In the genomic region with DNA sequence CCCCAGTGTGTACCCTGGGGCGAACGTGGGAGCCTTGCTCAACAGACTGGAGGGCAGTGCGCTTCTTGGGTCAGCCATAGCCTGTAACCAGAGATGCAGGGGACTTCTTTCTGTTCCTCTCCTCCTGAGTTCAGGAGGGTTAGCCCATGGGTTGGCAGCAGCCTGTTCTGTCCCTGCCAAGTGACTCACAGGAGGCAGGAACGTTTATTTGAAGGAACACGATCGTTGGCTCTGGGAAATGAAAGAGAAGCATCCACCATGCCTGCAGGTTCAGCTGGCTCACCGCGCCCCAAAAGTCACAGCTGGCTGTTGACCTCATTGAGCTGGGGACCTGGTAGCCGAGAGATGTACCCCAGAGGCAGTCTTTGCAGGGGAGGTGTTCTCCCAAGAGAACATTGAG, we compare ENCODE assay signal across 8 mouse cellular contexts.
DNase-seq lines count a peak whose midpoint lies in the region; ATAC-seq and TF ChIP-seq lines count a peak whose summit lies in the region.

No protein-coding gene starts in this region.

- no peaks in the 10 kb centered on the region for H3K36me3 ChIP-seq in heart, embryonic 12.5 days
- H3K36me3 ChIP-seq in midbrain, postnatal 0 days (ENCODE audit: insufficient read depth, low read length), result no peaks in the 10 kb centered on the region
- H3K36me3 ChIP-seq in kidney, adult 2 months (ENCODE audit: control insufficient read depth, insufficient read depth, low read length), result no peaks in the 10 kb centered on the region

- H3K4me2 ChIP-seq in heart, embryonic 12.5 days, result no peak overlapping the region
- H3K4me2 ChIP-seq in midbrain, postnatal 0 days (ENCODE audit: low read depth, low read length, poor library complexity, severe bottlenecking), result no peak overlapping the region

- peaks cover 36% of the 10 kb centered on the region for H3K4me1 ChIP-seq in heart, embryonic 12.5 days (replicated peaks)
- peaks cover 19% of the 10 kb centered on the region for H3K4me1 ChIP-seq in midbrain, postnatal 0 days (ENCODE audit: insufficient read depth, low read length)
- H3K4me1 ChIP-seq in kidney, adult 2 months (ENCODE audit: control insufficient read depth, insufficient read depth, low read length), result no peaks in the 10 kb centered on the region

- no peak overlapping the region for H3K4me3 ChIP-seq in heart, embryonic 12.5 days
- H3K4me3 ChIP-seq in midbrain, postnatal 0 days (ENCODE audit: low read depth, low read length), result no peak overlapping the region
- H3K4me3 ChIP-seq in kidney, adult 2 months (ENCODE audit: insufficient read depth, low read depth, low read length), result no peak overlapping the region

- intact Hi-C loops in gastrocnemius, postnatal 36 days (cut with DNase I), result no loop called here

- WGBS in heart, embryonic 12.5 days, result 62% methylated on average over 9 of the region's 9 CpGs
- WGBS in midbrain, postnatal 0 days, result 31% methylated on average over 9 of the region's 9 CpGs
- WGBS in kidney, adult 2 months, result 58% methylated on average over 9 of the region's 9 CpGs

- no peak for TF ChIP-seq CTCF in midbrain, postnatal 0 days (IDR thresholded peaks at IDR 0.05)
- no peak for TF ChIP-seq CTCF in kidney, adult 2 months (conservative IDR thresholded peaks at IDR 0.05; ENCODE audit: insufficient read depth, insufficient read length, low read depth, low read length)

- no peak for TF ChIP-seq POLR2A in kidney, adult 2 months (IDR thresholded peaks at IDR 0.05; ENCODE audit: low read depth, low read length)

- peak overlapping the region; percentile 24; the same call in 1 of the 2 replicates for H3K9ac ChIP-seq in heart, embryonic 12.5 days
- 0 out of 2 replicates have a peak overlapping the region, but pooled peaks have one; percentile 1 for H3K9ac ChIP-seq in midbrain, postnatal 0 days (replicated peaks; ENCODE audit: low read length, poor library complexity, severe bottlenecking)

- H3K27me3 ChIP-seq in heart, embryonic 12.5 days (replicated peaks), result peaks cover 29% of the 10 kb centered on the region
- no peaks in the 10 kb centered on the region; the same call in 1 of the 2 replicates for H3K27me3 ChIP-seq in midbrain, postnatal 0 days (ENCODE audit: insufficient read depth, low read length)
- H3K27me3 ChIP-seq in kidney, adult 2 months (replicated peaks; ENCODE audit: control insufficient read depth, insufficient read depth, low read length), result no peaks in the 10 kb centered on the region

- no peak overlapping the region for H3K27ac ChIP-seq in heart, embryonic 12.5 days (ENCODE audit: poor library complexity, severe bottlenecking)
- H3K27ac ChIP-seq in midbrain, postnatal 0 days (ENCODE audit: low read depth, low read length), result peak overlapping the region; percentile 55; the same call in 1 of the 2 replicates
- no peak overlapping the region for H3K27ac ChIP-seq in kidney, adult 2 months (ENCODE audit: insufficient read depth, low read depth, low read length)

- ATAC-seq in heart, embryonic 12.5 days (ENCODE audit: insufficient number of reproducible peaks, low FRiP score), result no peak
- no peak for ATAC-seq in midbrain, postnatal 0 days (ENCODE audit: low FRiP score)

- DNase-seq in heart, adult 11 months, result no peak
- peak; percentile 65 for DNase-seq in cerebellum, adult 9-10 months
- peak; percentile 48 to 64 for DNase-seq in gastrocnemius, postnatal 36 days
- no peak for DNase-seq in midbrain, postnatal 0 days (ENCODE audit: low spot score)
- no peak for DNase-seq in kidney, postnatal 14 days
- no peak for DNase-seq in kidney, adult 2 months
- no peak for DNase-seq in spleen, postnatal 36 days (ENCODE audit: low spot score in 2 of 2)

- H3K9me3 ChIP-seq in heart, embryonic 12.5 days (replicated peaks), result no peaks in the 10 kb centered on the region
- no peaks in the 10 kb centered on the region for H3K9me3 ChIP-seq in midbrain, postnatal 0 days (ENCODE audit: low read length)

Comparison
In these comparisons a context has a peak if more than half of its experiments do, and no peak if none do; other contexts are left out.
1. DNase-seq: peak in cerebellum, adult 9-10 months (single experiment) and gastrocnemius, postnatal 36 days (2 of 2); none in heart, adult 11 months (single experiment), midbrain, postnatal 0 days (single experiment), kidney, postnatal 14 days (single experiment), kidney, adult 2 months (single experiment) and spleen, postnatal 36 days (0 of 2).